Mouse (Mus musculus) olfactory bulb, adult 2 months (tissue): Measurements from ENCODE around the gene Dnah17. TPM values are rescaled to one million over a fixed set of nuclear protein-coding genes. Genes with fewer than 3 reads are reported as not detected.

Experiments used
- H3K27ac ChIP-seq: fragments of 200-500 bp; 2 replicates; pipeline ENCODE4 v1.5.1; 2012; ENCODE audit warnings: low read depth, low read length; ENCODE audit not compliant: insufficient read depth
- H3K4me1 ChIP-seq: fragments of 200-500 bp; 2 replicates; pipeline ENCODE4 v1.6.1; 2012; ENCODE audit warnings: low read length; ENCODE audit not compliant: control insufficient read depth, insufficient read depth
- H3K4me3 ChIP-seq: fragments of 200-500 bp; 2 replicates; pipeline ENCODE4 v1.5.1; 2012; ENCODE audit warnings: mild to moderate bottlenecking, low read depth, low read length, moderate library complexity; ENCODE audit not compliant: insufficient read depth
- CTCF ChIP-seq: fragments of 200-500 bp; IDR thresholded peaks from 2 replicates; pipeline ENCODE4 v1.5.1; 2012; ENCODE audit warnings: low read depth, mild to moderate bottlenecking, low read length, moderate library complexity; ENCODE audit not compliant: insufficient read depth
- POLR2A ChIP-seq: fragments of 200-500 bp; IDR thresholded peaks from 2 replicates; pipeline ENCODE4 v1.6.1; 2012; ENCODE audit warnings: mild to moderate bottlenecking, low read depth, low read length, moderate library complexity; ENCODE audit not compliant: insufficient read depth
- WGBS: fragments of 180-500 bp; shearing (Covaris S2); methylation state at CpG from one replicate; pipeline ENCODE4 v1.1.7; 2018; 5-methylcytosine and 5-hydroxymethylcytosine counted together
- polyA plus RNA-seq: library from polyadenylated mRNA; stranded (reverse); fragments of >200 nt; gene quantifications from 2 replicates; pipeline ENCODE4 v1.2.4, GENCODE M21; 2012; ENCODE audit warnings: low replicate concordance; ENCODE audit not compliant: missing spikeins, insufficient read depth, insufficient read length

Gene Dnah17
- polyA plus RNA-seq, 1 experiment = not detected

DNA sequence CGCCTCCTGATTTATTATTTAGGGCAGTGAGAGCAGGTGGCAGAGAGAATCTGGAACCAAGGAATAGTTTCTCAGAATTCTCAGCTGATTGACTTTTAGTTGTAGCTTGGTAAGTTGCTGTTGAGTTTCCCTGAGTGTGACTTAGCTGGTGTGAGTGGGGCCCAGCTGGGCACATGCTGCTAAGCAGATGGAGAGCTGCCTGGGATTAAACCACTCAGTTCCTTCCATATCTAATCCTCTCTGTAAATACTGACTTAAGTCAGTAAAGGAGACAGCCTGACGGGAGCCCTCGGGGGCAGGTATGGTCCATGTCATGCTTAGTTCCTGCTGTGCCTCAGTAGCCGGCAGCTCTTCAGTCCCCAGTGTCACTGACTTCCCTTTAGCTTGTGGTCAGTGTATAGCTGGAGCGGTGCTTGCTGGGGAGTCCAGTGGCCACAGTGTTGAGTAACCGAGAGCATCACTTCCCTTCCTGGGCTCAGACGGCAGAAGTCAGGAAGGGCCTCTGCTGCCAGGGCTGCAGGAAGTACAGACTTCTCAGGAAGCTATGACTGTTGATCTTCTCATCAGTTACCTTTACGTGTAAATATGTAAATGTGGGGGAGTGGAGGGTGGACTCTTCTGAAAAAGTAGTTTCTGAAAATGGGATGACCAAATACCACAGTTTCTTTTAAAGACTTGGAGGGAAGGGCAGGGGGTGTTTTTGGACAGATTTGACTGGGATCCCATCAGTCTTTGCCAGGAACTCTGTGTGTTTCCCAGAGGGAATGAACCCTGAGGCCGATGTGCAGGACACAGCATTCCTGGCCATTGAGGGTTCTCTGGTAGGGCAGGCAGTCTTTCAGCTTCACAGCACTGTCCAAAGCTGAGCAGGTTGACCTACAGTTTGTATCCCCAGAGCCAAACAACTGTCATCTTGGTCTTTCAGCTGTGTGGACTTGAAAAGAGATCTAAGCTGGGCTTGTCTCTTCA is 138.6 kb downstream of the Dnah17 start:
- H3K4me1 ChIP-seq = peaks cover 52% of the 10 kb centered on the region
- TF ChIP-seq POLR2A (no peak), CTCF (no peak)
- WGBS = 71% methylated on average over 9 of the region's 9 CpGs
- no peak overlapping the region for H3K27ac ChIP-seq
- no peak overlapping the region for H3K4me3 ChIP-seq

DNA sequence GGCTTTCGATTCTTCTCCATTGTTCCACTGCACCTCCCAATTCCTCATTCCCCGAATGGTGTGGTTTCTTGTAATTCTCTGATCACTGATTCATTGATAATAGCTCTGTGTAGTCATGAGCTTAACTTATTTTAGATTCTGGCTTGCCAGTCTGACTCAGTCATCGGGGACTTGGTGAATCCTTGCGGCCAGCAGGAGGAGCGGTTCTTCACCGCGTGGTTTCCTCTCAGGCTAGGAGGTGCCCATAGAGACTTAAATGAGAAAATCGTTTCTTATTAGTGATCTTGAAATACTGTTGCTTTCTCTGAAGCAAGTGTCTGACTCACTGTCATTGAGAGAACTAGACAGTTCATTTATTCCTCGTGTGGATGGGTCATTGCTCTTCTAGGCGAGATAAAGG is 140.5 kb downstream of the Dnah17 start:
- Histone ChIP-seq H3K27ac (no peak overlapping the region), H3K4me1 (peaks cover 45% of the 10 kb centered on the region), H3K4me3 (no peak overlapping the region)
- WGBS = 18% methylated on average over 10 of the region's 10 CpGs
- TF ChIP-seq CTCF (no peak), POLR2A (no peak)

DNA sequence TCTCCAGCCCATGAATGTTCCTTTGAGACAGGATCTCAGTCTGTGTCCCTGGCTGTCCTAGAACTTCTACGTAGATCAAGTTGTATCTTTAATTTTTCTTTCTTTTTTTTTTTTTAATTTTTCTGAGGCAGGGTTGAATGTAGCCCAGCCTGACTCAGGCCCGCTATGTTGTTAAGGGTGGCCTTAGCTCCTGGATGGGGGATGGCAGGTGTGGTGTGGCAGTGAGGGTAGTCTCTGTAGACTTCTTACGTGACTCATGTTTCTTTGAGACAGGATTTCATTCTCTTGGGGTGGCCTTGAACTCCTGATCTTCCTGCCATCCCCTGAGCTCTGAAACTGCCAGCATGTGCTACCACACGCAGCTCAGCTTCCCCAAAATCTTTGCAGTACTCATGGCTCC is 141.2 kb downstream of the Dnah17 start:
- Histone ChIP-seq H3K4me1 (peaks cover 40% of the 10 kb centered on the region), H3K4me3 (no peak overlapping the region), H3K27ac (no peak overlapping the region)
- 82% methylated on average over 4 of the region's 4 CpGs for WGBS
- TF ChIP-seq POLR2A = no peak
- TF ChIP-seq CTCF = no peak

DNA sequence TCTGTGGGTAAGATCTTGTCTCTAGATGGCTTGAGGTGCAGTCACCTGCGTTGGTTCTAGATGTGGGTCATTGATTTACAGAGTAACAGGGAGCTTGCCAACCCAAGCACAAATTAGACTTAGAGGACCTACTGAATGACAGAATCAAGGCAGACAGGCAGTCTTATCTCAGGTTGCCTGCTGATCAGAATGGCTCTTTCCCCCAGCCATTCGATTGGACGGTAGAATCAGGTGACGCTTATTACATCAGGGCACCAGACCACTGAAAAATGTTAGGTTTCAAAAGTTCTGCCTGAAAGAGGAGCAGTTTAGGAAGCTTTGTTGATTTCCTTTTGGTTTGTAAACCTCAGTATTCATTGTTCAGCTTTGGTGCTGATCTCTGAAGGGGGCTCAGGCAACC is 142.5 kb downstream of the Dnah17 start:
- Histone ChIP-seq H3K27ac (no peak overlapping the region), H3K4me1 (peaks cover 30% of the 10 kb centered on the region), H3K4me3 (no peak overlapping the region)
- TF ChIP-seq CTCF (no peak), POLR2A (no peak)
- 65% methylated on average over 4 of the region's 4 CpGs for WGBS

DNA sequence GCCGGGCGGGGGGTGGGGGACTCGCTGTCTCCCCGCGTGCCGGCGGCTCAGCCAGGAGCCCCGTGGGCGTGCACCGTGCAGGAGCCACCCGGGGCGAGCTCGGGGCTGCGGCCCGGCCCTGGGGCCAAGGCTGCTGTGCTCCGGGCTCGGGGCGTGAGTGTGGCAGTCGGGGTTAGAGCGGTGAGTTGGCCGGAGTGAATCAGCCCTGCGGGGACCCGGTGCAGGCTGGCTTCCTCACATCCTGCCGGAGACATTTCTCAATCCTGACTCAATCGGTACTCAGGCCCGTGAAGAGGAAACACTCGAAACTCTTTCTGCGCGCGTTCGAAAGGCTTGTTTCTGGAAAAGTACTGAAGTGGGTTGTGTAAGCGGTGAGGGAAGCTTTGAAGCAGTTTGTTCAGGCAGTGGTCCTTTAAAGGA is 143.4 kb downstream of the Dnah17 start:
- Histone ChIP-seq H3K27ac (no peak overlapping the region), H3K4me1 (peaks cover 25% of the 10 kb centered on the region), H3K4me3 (peak overlapping the region; percentile 86)
- WGBS = under 1% methylated on average over 32 of the region's 32 CpGs
- TF ChIP-seq POLR2A (no peak), CTCF (no peak)

DNA sequence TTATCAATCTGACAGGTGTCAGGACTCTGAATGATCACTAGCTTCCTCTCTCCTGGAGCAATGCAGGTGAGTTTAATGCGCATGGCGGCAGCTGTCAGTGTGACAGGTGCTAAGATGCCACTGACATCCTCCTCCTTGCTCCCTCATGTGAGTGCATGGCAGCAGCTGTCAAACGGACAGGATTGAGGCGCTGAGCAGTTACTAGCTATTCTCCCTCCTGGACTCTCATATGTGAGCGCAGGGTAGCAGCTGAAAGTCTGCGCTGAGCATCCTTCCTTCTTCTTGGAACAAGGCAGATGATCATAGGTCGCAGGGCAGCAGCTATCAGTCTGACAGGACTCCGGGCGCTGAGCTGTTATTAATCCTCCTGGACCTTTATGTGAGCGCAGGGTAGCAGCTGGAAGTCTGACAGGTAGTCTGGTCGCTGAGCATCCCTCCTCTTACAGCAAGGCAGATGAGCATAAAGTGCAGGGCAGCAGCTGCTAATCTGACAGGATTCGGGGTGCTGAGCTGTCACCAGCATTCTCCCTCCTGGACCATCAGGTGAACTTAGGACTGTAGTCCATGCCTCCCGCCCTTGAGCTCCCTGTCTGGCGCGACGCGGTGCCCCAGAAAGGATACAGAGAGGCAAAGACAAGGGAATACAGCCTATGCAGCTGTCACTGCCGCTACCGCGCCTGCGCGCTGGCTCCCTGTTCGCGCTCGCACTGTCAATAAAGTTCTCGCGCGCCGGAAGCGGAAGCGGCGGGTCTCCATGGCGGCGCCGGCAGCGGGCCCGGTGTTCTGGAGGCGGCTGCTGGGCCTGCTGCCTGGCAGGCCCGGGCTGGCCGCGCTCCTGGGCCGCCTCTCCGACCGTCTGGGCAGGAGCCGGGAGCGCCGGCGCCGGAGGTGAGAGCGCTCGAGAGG is 144.1 kb downstream of the Dnah17 start, which contains the start of gene Pgs1:
Pgs1 (plus strand) TSS at position 167 of the 906 bp plus-strand sequence.
- 5% methylated on average over 51 of the region's 51 CpGs for WGBS
- Histone ChIP-seq H3K4me3 (peak within 1 kb of the TSS; percentile 86), H3K27ac (peak within 1 kb of the TSS; percentile 60; the same call in 1 of the 2 replicates), H3K4me1 (peaks cover 23% of the 10 kb centered on the region)
- peak; percentile 94 for TF ChIP-seq POLR2A
- no peak for TF ChIP-seq CTCF

DNA sequence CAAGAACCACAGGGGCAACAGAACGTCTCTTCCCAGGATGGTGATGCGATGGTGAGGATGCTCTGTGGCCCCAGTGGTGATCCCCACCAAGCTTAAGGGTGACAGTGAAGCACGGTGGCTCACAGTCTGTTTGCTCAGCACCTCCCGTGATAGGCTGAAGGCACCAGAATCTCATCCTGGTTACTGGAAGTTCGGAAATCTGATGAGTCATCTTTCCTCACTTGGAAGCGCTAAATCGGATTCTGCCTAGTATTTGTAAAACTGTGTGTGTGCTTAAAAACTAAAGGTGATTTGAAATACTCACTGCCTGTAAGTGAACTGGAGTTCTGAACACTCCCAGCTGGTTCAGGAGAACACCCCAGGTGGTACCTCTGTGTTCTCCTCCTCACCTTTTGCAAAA is 146.7 kb downstream of the Dnah17 start:
- Histone ChIP-seq H3K4me3 (no peak overlapping the region), H3K4me1 (peaks cover 8% of the 10 kb centered on the region), H3K27ac (no peak overlapping the region)
- 43% methylated on average over 7 of the region's 7 CpGs for whole genome bisulfite sequencing
- no peak for TF ChIP-seq POLR2A
- TF ChIP-seq CTCF = no peak

DNA sequence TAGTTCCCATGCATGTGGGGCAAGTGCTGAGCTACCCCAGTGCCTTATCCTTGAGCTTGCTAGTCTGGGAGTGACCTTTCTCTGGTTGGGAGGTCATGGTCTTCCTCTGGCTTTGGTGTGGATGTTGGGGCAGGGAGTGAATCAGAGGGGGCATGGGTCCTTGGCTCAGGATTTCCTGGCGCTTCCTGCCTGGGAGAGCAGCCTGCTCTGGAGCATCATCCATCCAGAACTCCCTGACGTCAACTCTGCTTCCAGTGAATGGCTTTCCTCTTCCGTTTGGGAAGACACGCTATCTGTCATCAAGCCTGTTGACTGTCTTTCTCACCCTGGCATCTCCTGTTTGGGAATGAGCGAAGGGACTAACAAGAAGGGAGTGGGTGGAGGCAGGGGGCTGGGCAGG is 148.0 kb downstream of the Dnah17 start:
- H3K4me3 ChIP-seq = no peak overlapping the region
- 85% methylated on average over 5 of the region's 5 CpGs for WGBS
- no peak overlapping the region for H3K27ac ChIP-seq
- peaks cover 6% of the 10 kb centered on the region for H3K4me1 ChIP-seq
- TF ChIP-seq POLR2A (no peak), CTCF (no peak)
